Mouse (Mus musculus) liver, adult 2 months (tissue): ENCODE measurements around the gene Zfp217.

Experiments
- CTCF ChIP-seq: fragments of 200-500 bp; IDR thresholded peaks from 2 replicates; pipeline ENCODE4 v1.5.1; 2011; ENCODE audit warnings: low read depth, low read length, control low read depth
- POLR2A ChIP-seq: fragments of 200-500 bp; IDR thresholded peaks from 2 replicates; pipeline ENCODE4 v1.6.1; 2011; ENCODE audit warnings: low read length, control low read depth; ENCODE audit not compliant: insufficient read depth; ENCODE audit errors: extremely low read depth

DNA sequence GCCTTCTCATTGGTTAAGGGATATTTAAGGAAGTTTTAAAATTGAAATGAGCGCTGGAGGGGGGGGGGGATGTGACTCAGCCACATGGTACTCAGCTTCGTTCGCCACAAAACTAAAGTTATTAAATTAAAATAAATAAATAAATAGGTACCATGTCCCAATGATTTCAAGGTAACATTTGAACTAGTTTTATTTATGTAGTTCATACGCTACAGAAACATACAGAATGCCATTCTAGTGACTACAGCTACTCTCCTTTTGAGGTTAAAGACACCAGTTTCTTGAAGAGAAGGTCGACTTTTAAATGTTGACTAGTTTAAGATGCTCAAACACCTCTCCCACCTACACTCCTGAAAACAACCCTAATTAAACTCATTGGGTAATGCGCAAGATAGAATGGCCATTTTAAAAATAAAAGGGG lies 6.4 kb upstream of the Zfp217 start:
- TF ChIP-seq POLR2A (no peak), CTCF (no peak)
